Mouse (Mus musculus) c-Kit-positive CD71-positive TER-119-negative erythroid progenitor cells, embryonic 14.5 days (primary cell): ENCODE measurements around the gene Angptl7.

ENCODE experiments used
- DNase-seq: peaks from one replicate; pipeline ENCODE4 v3.0.0-alpha.2; 2013; ENCODE audit warnings: low read depth

The Angptl7 gene

DNA sequence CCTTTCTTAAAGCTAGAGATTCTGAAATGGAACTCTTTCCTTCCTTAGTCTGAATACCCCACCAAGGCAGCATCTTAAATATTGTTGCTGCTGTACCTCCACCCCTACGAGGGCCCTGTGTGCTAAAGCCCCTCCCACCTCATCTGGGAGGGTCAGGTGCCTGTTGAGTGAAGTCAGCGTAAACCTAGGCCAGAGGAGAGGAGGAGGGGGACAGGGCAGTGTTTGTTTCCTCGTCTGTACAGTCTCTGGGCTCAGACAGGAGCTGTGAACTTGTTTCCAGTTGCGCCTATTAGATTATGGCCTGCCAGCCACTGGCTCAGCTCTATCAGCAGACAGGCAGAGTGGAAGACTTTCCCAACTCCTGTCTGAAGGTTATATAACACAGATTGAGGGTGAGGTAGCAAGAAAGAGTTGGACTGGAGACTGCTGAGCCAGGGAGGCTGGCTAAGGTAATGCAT, at the start of gene Angptl7:
Angptl7 (minus strand) TSS at position 51 of the 458 bp plus-strand sequence.
- no peak for DNase-seq

DNA sequence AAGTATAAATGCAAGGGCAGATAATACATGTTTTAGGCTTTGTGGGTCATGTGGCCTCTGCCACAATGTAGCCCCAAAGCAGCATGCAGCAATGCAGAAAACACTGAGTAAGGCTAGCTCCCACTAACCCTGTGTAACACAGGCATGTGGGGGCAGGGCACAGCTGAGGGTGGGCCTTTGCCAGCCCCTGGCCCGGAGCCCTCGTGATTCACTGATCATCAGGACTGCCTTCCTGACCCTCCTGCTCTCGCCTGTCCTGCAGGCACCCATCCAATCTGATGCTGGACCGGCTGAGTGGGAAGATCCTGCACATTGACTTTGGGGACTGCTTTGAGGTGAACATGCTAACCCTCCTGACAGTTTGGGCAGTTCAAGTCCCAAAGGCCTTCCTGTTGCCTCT, 48.8 kb upstream of the Angptl7 start:
- DNase-seq = no peak

DNA sequence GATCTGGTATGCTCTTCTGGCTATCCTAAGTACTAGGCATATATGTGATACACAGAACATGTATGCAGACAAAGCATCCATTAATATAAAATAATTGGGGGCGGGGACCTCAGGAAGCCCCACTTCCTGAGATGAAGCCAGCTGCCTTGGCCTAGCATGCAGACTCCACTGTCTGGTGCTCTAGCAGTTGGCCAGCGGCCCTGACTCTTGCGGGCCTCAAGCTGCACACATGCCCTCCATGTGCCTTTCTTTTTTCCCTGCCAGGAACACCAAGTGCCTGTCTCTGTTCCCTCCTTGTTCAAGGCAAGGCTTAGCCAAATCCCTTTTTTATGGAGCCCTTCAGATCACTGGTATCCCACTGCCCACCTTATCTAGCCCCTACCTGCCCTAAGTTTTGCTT, 35.6 kb upstream of the Angptl7 start:
- DNase-seq = no peak

DNA sequence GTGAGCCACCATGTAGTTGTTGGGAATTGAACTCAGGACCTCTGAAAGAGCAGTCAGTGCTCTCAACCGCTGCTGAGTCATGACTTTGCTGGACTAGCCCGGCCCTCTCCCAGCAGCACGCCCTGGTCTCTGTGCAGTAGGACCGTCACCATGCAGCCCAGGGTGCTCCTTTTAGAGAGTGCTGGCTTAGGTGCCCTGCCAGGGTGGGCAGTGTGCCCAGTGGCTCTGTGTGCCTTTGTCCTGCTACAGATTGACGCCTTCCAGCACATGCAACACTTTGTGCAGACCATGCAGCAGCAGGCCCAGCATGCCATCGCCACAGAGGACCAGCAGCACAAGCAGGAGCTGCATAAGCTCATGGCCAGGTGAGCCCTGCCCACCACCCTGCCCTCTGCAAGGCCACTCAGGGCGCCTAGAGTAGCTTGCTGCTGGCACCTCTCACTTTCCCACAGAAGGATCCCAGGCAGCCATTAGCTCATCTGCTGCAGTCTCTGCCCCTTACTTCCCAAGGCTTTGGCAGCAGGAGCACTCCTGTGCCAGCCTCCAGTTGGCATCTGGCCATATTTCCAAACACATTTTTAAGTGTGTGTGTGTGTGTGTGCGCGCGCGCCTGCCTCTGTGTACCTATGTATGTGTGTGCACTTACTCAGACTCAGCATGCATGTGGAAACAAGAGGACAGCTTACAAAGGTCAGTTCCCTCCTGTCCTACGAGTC, 33.5 kb upstream of the Angptl7 start:
- no peak for DNase-seq

DNA sequence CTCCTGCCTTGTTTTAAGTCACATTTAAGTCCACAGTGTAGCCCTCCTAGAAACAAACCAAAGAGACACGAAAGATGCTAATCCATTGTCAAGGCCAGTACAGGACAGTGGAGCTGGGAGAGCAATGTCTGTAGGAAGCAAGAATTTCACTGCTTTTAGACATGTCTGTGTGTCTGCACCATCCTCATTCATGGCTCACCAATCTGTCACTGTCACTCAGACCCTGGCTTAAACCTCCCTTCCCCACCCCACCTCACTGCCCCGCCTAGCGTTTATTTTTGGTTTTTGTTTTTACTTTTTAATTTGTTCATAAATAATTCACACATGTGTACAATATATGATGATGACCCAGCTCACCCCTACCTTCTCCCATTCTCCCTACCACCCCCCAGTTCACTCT, 32.3 kb upstream of the Angptl7 start:
- no peak for DNase-seq

DNA sequence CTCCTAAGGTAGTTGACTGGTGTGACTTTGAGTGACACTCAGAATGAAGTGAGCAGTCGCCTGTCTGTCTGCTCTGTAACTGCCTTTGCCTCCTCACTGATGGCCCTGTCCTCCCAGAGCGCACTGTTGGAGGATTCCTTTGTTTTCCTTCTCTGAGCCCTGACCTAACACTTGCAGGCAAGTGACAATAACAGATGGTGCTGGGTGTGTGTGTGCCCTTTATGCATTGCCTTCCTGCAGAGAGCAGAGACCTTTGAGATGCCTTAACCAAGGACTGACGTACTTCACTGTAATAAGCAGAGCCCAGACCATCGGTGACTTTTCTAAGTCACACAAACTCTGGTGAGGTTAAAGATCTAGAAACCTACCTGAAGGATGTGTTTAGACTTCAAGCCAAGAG, 31.1 kb upstream of the Angptl7 start:
- no peak for DNase-seq

DNA sequence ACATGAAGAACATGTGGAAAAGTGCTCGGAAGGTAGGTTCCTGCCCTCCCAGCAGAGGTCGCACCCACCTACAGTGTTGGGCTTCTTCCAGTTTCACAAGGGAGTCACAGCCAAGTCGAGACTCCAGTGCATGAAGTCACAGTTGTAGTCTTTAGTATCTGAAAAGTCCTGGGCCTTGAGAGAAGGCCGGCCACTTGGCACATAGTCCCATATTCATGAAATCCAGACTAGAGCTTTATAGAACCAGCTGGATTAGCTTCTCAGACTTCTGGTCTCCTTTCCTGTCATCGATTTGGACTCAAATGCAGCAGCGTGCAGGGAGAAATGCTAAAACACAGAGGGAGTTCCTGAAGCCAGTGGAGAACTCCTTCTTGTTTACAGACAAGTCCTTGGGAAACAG, 30.5 kb upstream of the Angptl7 start:
- no peak for DNase-seq

DNA sequence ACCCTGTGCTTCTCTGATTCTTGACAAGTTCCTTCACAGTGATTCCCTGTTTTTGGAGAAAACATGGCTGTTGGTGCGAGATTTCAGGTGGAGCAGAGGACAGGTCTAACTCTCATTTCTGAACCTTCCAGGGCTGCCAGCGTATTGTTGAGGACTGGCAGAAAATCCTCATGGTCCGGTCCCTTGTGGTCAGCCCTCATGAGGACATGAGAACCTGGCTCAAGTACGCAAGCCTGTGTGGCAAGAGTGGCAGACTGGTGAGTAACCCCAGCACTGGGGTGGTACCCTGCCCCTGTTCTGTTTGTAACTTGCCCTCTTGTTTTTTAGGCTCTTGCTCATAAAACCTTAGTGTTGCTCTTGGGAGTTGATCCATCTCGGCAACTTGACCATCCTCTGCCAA, 30.1 kb upstream of the Angptl7 start:
- no peak for DNase-seq

DNA sequence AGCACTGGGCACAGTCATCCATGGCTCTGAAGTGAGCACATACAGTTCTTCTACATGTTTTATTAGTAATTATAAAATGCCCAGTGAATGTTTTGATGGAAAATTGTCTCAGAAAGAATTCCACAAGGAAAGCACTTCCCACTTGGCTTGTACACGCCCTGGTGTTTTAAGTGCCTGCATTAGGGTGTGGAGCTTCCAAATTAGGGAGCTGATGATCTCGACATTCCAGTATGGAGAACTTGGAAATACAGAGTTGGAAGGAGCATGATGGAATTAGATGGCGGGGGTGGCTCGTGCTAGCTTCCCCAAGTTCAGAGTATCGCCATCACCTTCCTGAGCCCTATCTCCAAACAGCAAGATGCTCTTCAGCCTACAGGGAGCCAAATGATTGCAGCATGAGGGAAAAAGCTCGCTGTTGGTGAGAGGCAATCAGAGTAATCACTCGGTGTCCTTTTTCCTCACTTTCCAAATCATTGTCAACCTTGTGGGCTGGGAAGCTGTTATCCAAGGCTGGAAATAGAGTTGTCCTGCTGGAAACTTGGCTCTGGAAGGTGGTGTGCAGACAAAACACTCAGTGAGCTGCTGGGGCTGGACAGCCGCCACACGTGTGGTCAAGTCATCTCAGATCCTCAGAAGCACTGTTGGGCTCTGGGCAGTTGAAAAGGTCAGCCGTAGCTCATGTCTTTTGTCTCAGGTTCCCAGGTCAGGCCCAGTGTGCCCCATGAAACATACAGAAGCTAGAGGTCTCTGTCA, 27.1 kb upstream of the Angptl7 start:
- no peak for DNase-seq

DNA sequence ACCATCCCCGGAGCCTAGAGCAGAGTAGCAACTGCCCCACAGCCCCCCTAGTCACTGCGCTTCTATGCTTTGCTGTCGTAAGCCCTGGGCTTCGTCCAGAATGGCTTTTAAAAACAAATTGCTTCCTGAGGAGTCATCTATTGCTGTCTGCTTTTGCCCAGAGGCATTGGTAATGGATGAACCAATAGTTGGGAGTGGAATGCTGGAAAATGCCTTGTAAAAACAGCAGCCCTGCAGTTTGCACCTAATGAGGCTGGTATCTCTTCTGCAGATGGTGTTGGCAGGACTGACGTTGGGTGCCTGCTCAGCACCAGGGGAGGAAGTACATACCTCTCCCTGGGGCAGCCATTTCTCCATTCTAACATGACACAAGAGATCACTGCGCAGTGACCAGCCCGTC, 23.3 kb upstream of the Angptl7 start:
- no peak for DNase-seq

DNA sequence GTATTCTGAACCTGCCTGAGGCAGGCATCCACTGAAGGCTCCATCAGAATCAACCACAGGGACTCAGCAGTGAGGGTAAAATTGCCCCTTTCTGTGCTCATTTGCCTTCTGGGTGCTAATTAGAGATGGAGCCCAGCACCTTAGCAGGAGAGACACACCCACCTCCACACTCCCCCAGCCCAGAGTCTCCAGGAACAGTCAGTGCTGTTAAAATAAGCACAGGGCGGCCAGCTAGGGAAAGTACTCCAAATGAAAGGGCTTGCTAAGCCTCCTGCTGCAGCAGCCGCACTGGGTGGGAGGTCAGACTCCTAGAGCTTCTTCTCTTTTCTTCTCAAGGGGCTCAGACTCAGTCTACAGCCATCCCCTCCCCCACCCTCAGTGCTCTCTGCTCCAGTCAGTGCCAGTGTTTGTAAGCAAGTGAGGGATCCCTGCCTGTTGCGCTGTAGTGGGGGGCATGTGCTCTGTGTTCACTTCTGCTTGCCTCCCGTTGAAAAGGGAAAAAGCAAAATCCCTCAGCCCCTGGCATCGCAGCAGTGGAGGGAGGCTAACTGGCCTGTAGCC, 18.1 kb upstream of the Angptl7 start:
- DNase-seq = no peak

DNA sequence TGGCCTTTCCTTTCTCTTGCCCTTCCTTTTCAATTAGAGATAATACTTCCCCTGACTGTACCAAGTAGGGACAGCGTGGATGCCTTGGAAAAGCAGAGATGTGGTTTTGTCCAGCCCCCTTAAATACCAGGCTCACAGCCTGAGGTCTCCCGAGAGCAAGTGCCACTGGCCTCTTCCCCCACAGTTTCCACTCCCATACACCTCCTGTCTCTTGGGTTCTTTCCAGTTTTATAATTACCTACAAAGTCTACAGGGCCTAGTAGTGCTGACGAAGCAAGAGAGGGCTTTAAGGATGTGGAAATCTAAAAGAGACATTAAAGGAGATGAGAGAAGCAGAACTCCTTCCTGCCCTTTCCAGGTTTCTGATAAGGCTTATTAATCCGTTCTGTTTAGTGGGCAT, 17.5 kb upstream of the Angptl7 start:
- DNase-seq = no peak

DNA sequence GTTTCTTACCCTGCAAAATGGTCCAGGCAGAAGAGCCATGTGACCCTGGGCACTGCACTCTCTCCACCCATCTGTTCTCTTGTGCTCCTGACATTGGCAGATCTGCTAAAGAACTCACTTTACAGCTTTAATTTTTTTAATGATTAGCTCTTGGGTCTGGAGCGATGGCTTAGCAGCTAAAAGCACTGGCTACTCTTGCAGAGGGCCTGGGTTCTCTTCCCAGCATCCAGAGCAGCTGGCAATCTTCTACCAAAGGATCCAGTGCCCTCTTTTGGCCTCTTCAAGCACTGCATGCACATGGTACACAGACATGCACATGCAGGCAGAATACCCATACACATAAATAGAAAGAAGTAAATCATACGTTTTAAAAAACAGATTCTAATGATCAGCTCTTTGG, 15.1 kb upstream of the Angptl7 start:
- no peak for DNase-seq

DNA sequence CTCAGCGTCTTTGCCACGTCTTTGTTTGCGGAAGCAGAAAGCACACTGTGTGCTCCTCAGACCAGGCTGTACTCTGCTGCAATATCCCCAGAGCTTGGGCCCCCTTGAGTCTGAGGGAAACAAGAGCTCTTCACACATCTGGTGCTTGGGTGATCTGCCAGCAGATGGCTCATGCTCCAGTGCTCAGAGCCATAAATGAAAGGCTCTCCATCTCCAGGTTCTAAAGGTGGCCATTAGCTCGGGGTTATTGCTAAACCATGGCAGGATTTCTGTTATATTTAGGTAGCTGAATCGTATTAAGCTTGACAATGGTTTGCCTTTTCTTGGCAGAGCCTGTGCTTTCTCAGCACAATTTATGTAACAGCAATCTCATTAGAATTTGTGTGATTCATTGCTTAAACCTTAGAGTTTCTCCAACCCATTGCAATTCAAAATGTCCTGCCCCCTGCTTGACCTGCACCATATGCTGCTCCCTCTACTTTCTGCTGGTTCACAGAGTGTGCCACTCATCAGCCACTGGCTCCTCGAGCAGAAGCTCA, 12.8 kb upstream of the Angptl7 start:
- DNase-seq = no peak

DNA sequence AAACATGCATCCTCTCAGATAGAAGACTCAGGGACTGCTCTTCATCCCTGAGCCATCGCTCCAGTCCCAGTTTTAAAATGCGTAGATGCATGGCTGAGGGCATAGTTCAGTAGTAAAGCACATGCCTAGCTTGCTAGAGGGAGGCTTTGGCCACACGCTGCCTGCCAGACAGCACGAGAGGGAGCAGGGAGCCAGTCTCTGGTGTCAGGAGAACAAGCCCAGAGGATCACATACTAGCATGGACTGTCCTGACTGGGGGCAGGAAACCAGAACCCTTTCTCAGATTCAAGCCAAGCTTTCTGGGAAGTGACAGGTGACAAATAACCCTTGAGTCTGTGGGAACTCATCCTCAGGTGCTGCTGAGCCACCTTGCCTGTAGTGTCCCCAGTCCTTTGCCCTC, 11.1 kb upstream of the Angptl7 start:
- DNase-seq = no peak

DNA sequence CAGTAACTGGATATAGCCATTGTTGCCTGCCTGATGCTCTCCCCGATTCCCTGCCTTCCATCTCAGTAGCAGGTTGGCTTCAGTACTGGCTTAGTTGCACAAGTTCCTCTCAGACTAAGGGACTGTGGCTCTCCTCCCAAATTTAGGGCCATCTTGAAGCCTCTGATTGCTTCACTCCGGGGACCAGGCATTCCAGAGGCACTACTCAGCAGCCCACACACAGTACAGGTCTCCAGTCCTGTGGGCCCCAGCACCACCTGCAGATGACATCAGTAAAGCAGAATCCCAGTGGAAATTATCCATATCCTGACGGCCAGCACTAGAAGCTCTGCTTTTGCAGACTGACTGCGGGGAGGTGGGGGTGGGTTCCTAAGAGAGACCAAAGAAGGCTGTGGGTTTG, 10.4 kb upstream of the Angptl7 start:
- DNase-seq = no peak

DNA sequence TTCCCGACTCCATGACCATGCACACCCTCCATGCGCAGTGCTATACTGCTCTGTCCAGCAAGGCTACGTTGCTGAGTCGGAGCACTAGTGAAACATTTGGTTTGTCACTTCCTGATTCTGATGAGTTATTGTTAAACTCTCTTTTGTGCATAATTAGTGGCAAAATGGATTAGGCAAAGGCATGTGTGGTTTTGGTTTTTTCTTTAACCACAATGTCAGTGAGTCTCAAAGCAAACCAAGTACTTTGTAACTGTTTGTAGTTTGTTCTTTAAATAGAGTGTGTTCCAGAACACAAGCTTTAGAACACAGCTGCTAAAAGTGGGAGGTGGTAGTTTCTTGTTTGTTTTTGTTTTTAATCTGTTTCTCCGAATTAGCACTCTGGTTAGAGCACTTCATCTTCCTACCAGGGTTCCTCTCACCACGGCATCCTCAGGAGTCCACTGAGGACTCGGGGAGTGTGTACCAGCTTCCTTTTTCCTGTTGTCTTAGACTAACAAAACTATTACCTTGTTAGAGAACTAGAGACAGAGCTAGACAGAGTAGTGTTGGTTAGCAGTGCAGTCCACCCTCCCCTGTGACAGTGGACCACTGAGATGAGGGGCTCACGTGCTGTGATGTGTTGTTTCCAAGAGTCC, 9.3 kb upstream of the Angptl7 start:
- DNase-seq = no peak

DNA sequence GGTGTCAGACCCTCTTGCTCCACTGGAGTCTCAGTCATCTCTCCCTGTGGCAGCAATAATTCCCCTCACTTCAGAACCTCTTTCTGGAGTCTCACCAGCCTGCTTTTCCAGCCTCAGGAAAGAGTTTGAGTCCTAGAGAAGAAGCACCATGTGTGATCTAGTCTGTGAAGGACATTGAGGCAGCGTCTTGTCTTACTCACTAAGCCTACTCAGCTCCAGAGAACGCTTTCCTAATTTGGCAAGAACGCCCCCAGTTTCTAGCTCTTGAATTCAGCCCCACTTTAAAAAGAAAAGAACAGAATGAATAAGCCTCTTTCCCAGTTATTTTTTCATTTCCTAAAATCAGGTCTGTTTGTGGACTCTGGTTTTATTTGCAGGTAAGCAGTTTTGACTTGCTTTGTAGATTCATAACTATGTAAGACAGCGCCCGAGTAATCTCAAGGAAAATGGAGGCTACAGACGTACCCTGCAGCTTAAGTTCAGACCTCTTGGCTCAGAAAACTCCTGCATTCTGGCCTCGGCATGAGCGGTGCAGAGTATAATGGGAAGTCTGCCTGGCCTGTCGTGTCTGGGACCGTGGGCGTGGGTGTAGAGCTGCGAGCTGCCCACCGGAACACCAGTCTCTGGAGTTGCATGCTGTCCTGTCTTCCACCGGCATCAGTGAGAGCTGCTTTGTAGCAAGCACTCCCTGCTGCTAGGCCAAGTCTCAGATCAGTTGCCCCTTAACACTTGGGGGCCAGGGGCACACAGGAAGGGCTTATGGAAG, 8.0 kb upstream of the Angptl7 start:
- DNase-seq = no peak

DNA sequence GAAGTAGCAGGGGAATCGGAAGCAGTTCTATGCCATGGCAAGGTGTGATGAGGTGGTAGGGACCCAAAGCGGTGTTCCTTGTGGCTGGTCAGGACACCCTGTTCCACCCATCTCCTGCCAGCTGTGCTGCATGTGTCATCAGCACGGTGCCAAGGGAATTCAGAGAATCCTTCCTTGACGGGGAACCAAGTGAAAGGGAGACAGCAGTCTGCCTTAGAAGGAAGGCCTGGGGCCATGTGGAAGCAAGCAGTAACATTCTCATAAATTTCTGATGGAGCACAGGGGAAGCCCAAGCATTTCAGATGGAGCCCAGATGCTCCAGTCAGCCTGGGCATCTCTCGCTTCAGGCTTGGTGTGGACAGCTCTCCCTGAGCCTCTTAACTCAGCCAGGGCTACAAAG, 7.3 kb upstream of the Angptl7 start:
- DNase-seq = no peak

DNA sequence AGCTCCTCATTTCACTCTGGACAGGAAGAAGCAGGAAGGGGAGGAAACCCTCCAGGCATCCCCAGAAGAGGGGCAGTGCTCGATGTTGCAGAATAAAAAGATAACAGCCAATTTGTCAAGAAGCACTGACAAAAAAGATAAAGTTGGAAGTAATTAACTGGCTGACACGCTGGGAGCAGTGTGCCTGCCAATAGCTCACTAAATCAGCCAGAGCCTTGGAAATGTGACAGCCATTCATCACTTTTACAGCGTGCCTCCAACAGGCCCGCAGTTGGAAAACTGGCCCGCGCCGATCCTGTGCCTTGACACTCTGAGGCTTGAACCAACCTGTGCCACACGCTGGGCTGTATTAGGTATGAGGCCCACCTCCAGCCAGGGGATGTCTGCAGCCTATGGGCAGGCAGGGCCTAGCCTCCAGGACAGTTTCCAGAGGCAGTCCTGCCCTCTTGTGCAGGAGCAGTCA, 4.3 kb upstream of the Angptl7 start:
- no peak for DNase-seq

DNA sequence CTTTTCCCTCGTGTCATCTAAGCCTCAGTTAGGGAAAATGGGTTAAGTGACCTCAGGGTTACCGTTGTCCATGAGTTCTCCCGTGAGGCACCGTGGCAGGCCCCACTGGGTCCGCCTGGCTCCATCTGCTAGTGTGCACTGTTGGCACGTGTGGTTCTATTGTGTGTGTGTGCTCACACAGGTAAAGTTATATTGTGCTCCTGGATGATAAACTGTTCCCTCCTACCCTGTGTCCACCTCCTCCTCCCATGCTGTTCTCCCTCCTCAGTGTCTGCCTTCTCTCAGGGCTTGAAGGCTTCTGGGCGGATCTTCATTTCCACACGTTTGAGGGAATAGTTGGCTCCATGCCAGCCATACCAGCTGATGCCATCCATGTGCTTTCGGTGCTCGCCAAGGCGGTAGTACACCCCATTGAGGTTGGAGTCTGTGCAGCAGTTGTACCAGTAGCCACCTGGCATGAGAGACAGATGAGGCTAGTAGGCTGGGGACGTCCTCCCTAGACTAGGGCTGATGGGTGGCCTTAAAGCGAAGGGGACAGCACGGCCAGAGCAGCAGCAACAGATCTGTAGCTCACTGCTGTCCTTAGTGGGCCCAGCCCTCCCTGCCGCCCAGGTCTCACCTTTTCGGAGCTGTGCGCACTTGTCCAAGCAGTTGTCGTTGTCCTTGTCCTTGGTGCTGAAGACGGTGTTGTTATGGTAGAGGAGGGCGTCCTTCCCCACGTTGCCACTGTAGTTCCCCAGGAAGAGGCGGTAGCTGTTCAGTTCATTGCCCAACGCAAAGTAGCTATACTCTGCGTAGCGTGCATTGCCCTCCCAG, 4.2 kb downstream of the Angptl7 start:
- DNase-seq = no peak
